Mouse (Mus musculus): ENCODE measurements around the gene Scml4. TPM values are rescaled to one million over a fixed set of nuclear protein-coding genes. Genes with fewer than 3 reads are reported as not detected.

Scml4 gene
- total RNA-seq, 2 experiments from 2014 or later = 2.0 to 2.8 TPM

- intact Hi-C loops (cut with DNase I; ENCODE audit: low total_unique reads) = no loop called here
- no peak for DNase-seq
Observed at GRCm38 (mm10) chr10:43005031-43005430, 144.9 kb downstream of the Scml4 start.

GRCm38 (mm10) chr10:43005677-43006076 lies 145.5 kb downstream of the Scml4 start:
- intact Hi-C loops (cut with DNase I; ENCODE audit: low total_unique reads) = no loop called here
- DNase-seq = no peak

GRCm38 (mm10) chr10:43006534-43006933 lies 146.4 kb downstream of the Scml4 start:
- peak; percentile 57 for DNase-seq

GRCm38 (mm10) chr10:43008116-43008515 lies 147.9 kb downstream of the Scml4 start:
- no peak for DNase-seq
- intact Hi-C loops (cut with DNase I; ENCODE audit: low total_unique reads) = no loop called here

More at GRCm38 (mm10) chr10:43006534-43006933, 146.4 kb downstream of the Scml4 start:
- intact Hi-C loops (cut with DNase I; ENCODE audit: low total_unique reads) = no loop called here

Other genes starting within 250 kb of the Scml4 start
- 10 to 100 TPM; 21.1 to 24.4 TPM for gene Sec63, start 98.9 kb upstream of the Scml4 start, total RNA-seq (2021)